Mouse (Mus musculus) heart, embryonic 14.5 days (tissue): ENCODE results near the gene Ikbip. TPM values are rescaled to one million over a fixed set of nuclear protein-coding genes. Genes with fewer than 3 reads are reported as not detected.

ENCODE experiments used
- ATAC-seq: fragments of 200-750 bp; cut with Nextera tagmentation; 2 replicates; pipeline ENCODE4 v1.8.0; 2017; ENCODE audit warnings: low read depth, moderate TSS enrichment; ENCODE audit not compliant: insufficient number of reproducible peaks, insufficient read depth, low FRiP score
- H3K27ac ChIP-seq, 2 experiments: fragments of 200-500 bp in 1 of 2; fragments of 300-500 bp in 1 of 2; sonication (generic) in 1 of 2; replicated peaks in 1 of 2; 2 replicates each; pipeline ENCODE4 v1.5.1; 2012 to 2014; ENCODE audit warnings: low read depth in 2 of 2, low read length in 2 of 2, control low read depth in 1 of 2, mild to moderate bottlenecking in 1 of 2, mixed read lengths in 1 of 2; ENCODE audit not compliant: control insufficient read depth in 1 of 2, insufficient read depth in 1 of 2
- H3K27me3 ChIP-seq: fragments of 300-500 bp; sonication (generic); 2 replicates; pipeline ENCODE4 v1.6.1; 2014; ENCODE audit warnings: mild to moderate bottlenecking, low read length, control low read depth; ENCODE audit not compliant: control insufficient read depth, insufficient read depth
- H3K36me3 ChIP-seq: fragments of 300-500 bp; sonication (generic); 2 replicates; pipeline ENCODE4 v1.6.1; 2014; ENCODE audit warnings: mild to moderate bottlenecking, control low read depth, low read length, mixed read lengths; ENCODE audit not compliant: control insufficient read depth, insufficient read depth
- H3K4me1 ChIP-seq, 2 experiments: fragments of 200-500 bp in 1 of 2; fragments of 300-500 bp in 1 of 2; sonication (generic) in 1 of 2; 2 replicates each; pipeline ENCODE4 v1.6.1; 2012 to 2014; ENCODE audit warnings: low read length in 2 of 2, control low read depth in 1 of 2, mixed read lengths in 1 of 2; ENCODE audit not compliant: control insufficient read depth in 2 of 2, insufficient read depth in 2 of 2
- H3K4me2 ChIP-seq: fragments of 300-500 bp; sonication (generic); 2 replicates; pipeline ENCODE4 v1.6.1; 2014; ENCODE audit warnings: mild to moderate bottlenecking, low read length
- H3K4me3 ChIP-seq, 2 experiments: fragments of 200-500 bp in 1 of 2; fragments of 300-500 bp in 1 of 2; sonication (generic) in 1 of 2; 2 replicates each; pipeline ENCODE4 v1.5.1; 2012 to 2014; ENCODE audit warnings: low read length in 2 of 2, mild to moderate bottlenecking in 2 of 2, control low read depth in 1 of 2, low read depth in 1 of 2, moderate library complexity in 1 of 2; ENCODE audit not compliant: control insufficient read depth in 1 of 2, insufficient read depth in 1 of 2
- H3K9ac ChIP-seq: fragments of 300-500 bp; sonication (generic); 2 replicates; pipeline ENCODE4 v1.6.1; 2014; ENCODE audit warnings: mild to moderate bottlenecking, low read length
- H3K9me3 ChIP-seq: fragments of 300-500 bp; sonication (generic); 2 replicates; pipeline ENCODE4 v1.6.1; 2016; ENCODE audit warnings: low read length, control low read depth; ENCODE audit not compliant: control insufficient read depth
- WGBS: fragments of 180-500 bp; shearing (Covaris S2); extraction: QIAGEN DNeasy Blood & Tissue Kit; methylation state at CpG from one replicate; pipeline ENCODE4 v1.1.7; 2014; 5-methylcytosine and 5-hydroxymethylcytosine counted together
- polyA plus RNA-seq: library from polyadenylated mRNA; unstranded; fragments of >200 nt; fragmentation: Nextera tagmentation; extraction: Ambion mirVana; gene quantifications from 2 replicates; pipeline ENCODE4 v1.2.1, GENCODE M21; 2014

The Ikbip gene
- polyA plus RNA-seq, 1 experiment from 2014 or later, result 48.3 TPM

- H3K4me2 ChIP-seq, result no peak overlapping the region
Measured at GRCm38 (mm10) chr10:91128551-91129160, 45.9 kb downstream of the Ikbip start.

GRCm38 (mm10) chr10:91130792-91131191 is 48.1 kb downstream of the Ikbip start:
- H3K36me3 ChIP-seq, result no peaks in the 10 kb centered on the region
- peaks cover 6 to 8% of the 10 kb centered on the region in 2 experiments for H3K4me1 ChIP-seq
- WGBS, result 95% methylated on average over 3 of the region's 3 CpGs
- H3K27me3 ChIP-seq, result no peaks in the 10 kb centered on the region
- no peak for ATAC-seq
- no peak overlapping the region for H3K4me3 ChIP-seq
- H3K27ac ChIP-seq, result no peak overlapping the region
- 0 out of 2 replicates have a peak, but pooled peaks cover 3% of the 10 kb centered on the region for H3K9me3 ChIP-seq
- H3K4me2 ChIP-seq, result no peak overlapping the region
- H3K9ac ChIP-seq, result no peak overlapping the region

More at GRCm38 (mm10) chr10:91128551-91129160, 45.9 kb downstream of the Ikbip start:
- Histone ChIP-seq H3K4me3 (no peak overlapping the region), H3K27me3 (no peaks in the 10 kb centered on the region), H3K4me1 (peaks cover 7 to 8% of the 10 kb centered on the region in 2 experiments), H3K27ac (no peak overlapping the region), H3K9me3 (0 out of 2 replicates have a peak, but pooled peaks cover 3% of the 10 kb centered on the region), H3K9ac (no peak overlapping the region), H3K36me3 (no peaks in the 10 kb centered on the region)
- no peak for ATAC-seq
- WGBS, result 92% methylated on average over 1 of the region's 1 CpGs

DNA sequence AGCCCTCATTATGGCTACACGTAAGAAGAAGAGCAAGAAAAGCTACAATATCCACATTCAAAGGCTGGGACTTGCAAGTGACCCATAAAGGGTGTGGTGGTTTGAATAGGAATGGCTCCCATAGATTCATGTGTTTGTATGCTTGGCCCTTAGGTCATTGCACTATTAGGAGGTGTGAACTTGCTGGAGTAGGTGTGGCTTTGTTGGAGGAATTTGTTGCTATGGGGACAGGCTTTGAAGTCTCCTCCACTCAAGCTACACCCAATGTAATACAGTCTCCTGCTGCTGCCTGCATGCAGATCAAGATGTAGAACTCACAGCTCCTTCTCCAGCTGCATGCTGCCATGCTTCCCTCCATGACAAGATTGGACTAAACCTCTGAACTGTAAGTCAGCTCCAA is 48.8 kb downstream of the Ikbip start:
- ATAC-seq, result no peak
- no peak overlapping the region for H3K4me2 ChIP-seq
- no peak overlapping the region for H3K9ac ChIP-seq
- 0 out of 2 replicates have a peak, but pooled peaks cover 3% of the 10 kb centered on the region for H3K9me3 ChIP-seq
- H3K36me3 ChIP-seq, result no peaks in the 10 kb centered on the region
- 88% methylated on average over 1 of the region's 1 CpGs for WGBS
- no peak overlapping the region for H3K4me3 ChIP-seq
- no peak overlapping the region for H3K27ac ChIP-seq
- H3K4me1 ChIP-seq, result peaks cover 4 to 8% of the 10 kb centered on the region in 2 experiments
- no peaks in the 10 kb centered on the region for H3K27me3 ChIP-seq

DNA sequence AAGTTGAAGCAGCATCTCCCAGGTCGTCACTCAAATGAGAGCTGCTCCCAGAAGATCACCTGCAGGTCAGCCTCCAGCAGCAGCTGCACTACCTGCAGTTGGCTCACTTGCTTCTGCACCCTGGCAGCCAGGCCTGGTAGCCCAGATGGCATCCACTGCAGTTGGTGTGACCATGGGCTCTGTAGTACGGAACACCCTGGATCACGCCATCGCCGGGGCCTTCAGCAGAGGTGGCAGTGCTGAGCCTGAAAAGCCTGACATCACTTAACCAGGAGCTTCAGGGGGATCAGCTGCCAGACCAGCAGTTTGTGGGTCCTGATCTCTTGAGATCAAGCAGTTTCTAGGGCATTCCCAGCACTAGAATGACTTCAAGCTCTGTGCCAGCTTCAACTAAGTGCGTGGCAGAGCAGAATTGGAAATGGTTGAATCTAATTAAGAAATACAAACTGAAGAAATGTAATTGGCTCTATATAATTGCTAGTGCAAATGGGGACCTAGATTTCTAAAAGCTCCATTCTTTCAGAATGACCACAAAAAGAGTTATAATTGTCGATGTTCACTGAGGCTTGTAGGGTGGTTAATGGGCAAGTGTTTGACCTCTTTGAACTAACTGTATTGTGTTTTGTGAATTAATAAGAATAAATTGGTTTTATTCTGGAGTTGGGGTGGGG is 52.7 kb downstream of the Ikbip start:
- H3K9me3 ChIP-seq, result no peaks in the 10 kb centered on the region
- no peak overlapping the region for H3K4me3 ChIP-seq
- H3K27ac ChIP-seq, result no peak overlapping the region
- no peak overlapping the region for H3K9ac ChIP-seq
- peaks cover 5 to 13% of the 10 kb centered on the region in 2 experiments; a peak in 3 of 4 replicates for H3K4me1 ChIP-seq
- H3K27me3 ChIP-seq, result no peaks in the 10 kb centered on the region
- no peak for ATAC-seq
- no peaks in the 10 kb centered on the region for H3K36me3 ChIP-seq
- WGBS, result 92% methylated on average over 7 of the region's 7 CpGs
- H3K4me2 ChIP-seq, result no peak overlapping the region

DNA sequence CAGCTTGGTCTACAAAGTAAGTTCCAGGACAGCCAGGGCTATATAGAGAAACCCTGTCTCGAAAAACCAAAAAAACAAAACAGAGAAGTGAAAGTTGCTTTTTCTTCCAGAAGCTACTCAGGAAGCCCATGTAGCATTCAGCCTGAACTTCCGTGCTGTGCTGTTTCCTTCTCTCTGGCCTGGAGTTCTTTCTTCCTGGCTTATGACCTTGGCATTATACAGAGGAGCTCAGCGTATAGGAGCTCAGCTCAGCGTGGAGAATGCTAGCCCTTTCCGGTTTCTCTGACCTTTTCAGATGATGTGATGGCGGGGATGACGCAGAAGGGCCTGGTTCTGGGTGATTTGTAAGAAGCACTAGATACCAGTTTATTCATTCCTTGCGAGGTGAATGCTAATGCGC is 54.7 kb downstream of the Ikbip start:
- Histone ChIP-seq H3K4me2 (no peak overlapping the region), H3K9ac (no peak overlapping the region), H3K36me3 (no peaks in the 10 kb centered on the region), H3K4me1 (peaks cover 5 to 13% of the 10 kb centered on the region in 2 experiments; a peak in 3 of 4 replicates), H3K4me3 (no peak overlapping the region), H3K27ac (no peak overlapping the region), H3K9me3 (no peaks in the 10 kb centered on the region), H3K27me3 (no peaks in the 10 kb centered on the region)
- 75% methylated on average over 9 of the region's 9 CpGs for WGBS
- ATAC-seq, result no peak

GRCm38 (mm10) chr10:91138317-91138716 is 55.6 kb downstream of the Ikbip start:
- Histone ChIP-seq H3K27ac (peak overlapping the region; percentile 79 to 87; a peak in 2 of 4 replicates), H3K4me2 (no peak overlapping the region), H3K36me3 (no peaks in the 10 kb centered on the region), H3K4me1 (peaks cover 5 to 13% of the 10 kb centered on the region in 2 experiments; a peak in 3 of 4 replicates), H3K27me3 (no peaks in the 10 kb centered on the region), H3K9ac (no peak overlapping the region), H3K4me3 (no peak overlapping the region), H3K9me3 (no peaks in the 10 kb centered on the region)
- ATAC-seq, result no peak
- WGBS, result 66% methylated on average over 3 of the region's 3 CpGs

- Histone ChIP-seq H3K9me3 (no peaks in the 10 kb centered on the region), H3K36me3 (no peaks in the 10 kb centered on the region), H3K27ac (peak overlapping the region; percentile 79 to 87), H3K4me1 (peaks cover 5 to 13% of the 10 kb centered on the region in 2 experiments; a peak in 3 of 4 replicates), H3K4me3 (no peak overlapping the region), H3K4me2 (peak overlapping the region; percentile 39), H3K27me3 (no peaks in the 10 kb centered on the region), H3K9ac (peak overlapping the region; percentile 31; the same call in 1 of the 2 replicates)
- WGBS, result 47% methylated on average over 14 of the region's 14 CpGs
- no peak for ATAC-seq
Measured at GRCm38 (mm10) chr10:91139148-91139766, 56.5 kb downstream of the Ikbip start.
